Mouse (Mus musculus): ENCODE data around the gene Osm. TPM values are rescaled to one million over a fixed set of nuclear protein-coding genes. Genes with fewer than 3 reads are reported as not detected.

The Osm gene
- polyA plus RNA-seq, 1 experiment from 2014 or later, result 0.11 TPM

GRCm38 (mm10) chr11:4238167-4238566, 1.9 kb downstream of the Osm start:
- 83% methylated on average over 6 of the region's 6 CpGs for WGBS (ENCODE audit: insufficient replicate concordance)
- no peak for ATAC-seq (replicated peaks; ENCODE audit: insufficient number of reproducible peaks, low FRiP score, low TSS enrichment)
- Histone ChIP-seq H3K36me3 (ENCODE audit: control insufficient read depth, insufficient read depth, low read length) (no peaks in the 10 kb centered on the region), H3K27me3 (ENCODE audit: control insufficient read depth, insufficient read depth, low read length) (no peaks in the 10 kb centered on the region), H3K27ac (ENCODE audit: low read depth, low read length) (no peak overlapping the region), H3K4me2 (no peak overlapping the region), H3K9me3 (replicated peaks; ENCODE audit: control insufficient read depth, low read length) (no peaks in the 10 kb centered on the region), H3K9ac (ENCODE audit: low read depth, low read length) (no peak overlapping the region), H3K4me3 (ENCODE audit: low read depth, low read length) (no peak overlapping the region), H3K4me1 (ENCODE audit: control insufficient read depth, insufficient read depth, low read length) (no peaks in the 10 kb centered on the region)

DNA sequence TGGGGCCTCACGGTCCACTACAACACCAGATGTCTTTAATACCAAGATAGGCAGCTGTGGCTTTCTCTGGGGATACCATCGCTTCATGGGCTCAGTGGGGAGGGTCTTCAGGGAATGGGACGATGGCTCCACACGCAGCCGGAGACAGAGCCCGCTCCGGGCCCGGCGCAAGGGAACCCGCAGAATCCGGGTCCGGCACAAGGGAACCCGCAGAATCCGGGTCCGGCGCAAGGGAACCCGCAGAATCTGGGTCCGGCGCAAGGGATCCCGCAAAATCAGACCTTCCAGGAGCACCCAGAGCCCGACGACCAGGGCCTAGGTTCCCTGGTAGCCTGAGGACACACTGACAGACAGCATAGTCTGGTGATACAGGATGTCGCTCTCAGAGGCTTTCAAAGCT, 3.5 kb downstream of the Osm start:
- ATAC-seq (replicated peaks; ENCODE audit: insufficient number of reproducible peaks, low FRiP score, low TSS enrichment), result no peak
- no peaks in the 10 kb centered on the region for H3K4me1 ChIP-seq (ENCODE audit: control insufficient read depth, insufficient read depth, low read length)
- no peak overlapping the region for H3K9ac ChIP-seq (ENCODE audit: low read depth, low read length)
- no peak overlapping the region for H3K27ac ChIP-seq (ENCODE audit: low read depth, low read length)
- H3K27me3 ChIP-seq (ENCODE audit: control insufficient read depth, insufficient read depth, low read length), result no peaks in the 10 kb centered on the region
- no peaks in the 10 kb centered on the region for H3K36me3 ChIP-seq (ENCODE audit: control insufficient read depth, insufficient read depth, low read length)
- WGBS (ENCODE audit: insufficient replicate concordance), result 84% methylated on average over 23 of the region's 23 CpGs
- no peaks in the 10 kb centered on the region for H3K9me3 ChIP-seq (replicated peaks; ENCODE audit: control insufficient read depth, low read length)
- H3K4me3 ChIP-seq (ENCODE audit: low read depth, low read length), result no peak overlapping the region
- no peak overlapping the region for H3K4me2 ChIP-seq

GRCm38 (mm10) chr11:4240151-4240550, 3.9 kb downstream of the Osm start:
- Histone ChIP-seq H3K4me1 (ENCODE audit: control insufficient read depth, insufficient read depth, low read length) (no peaks in the 10 kb centered on the region), H3K9me3 (replicated peaks; ENCODE audit: control insufficient read depth, low read length) (no peaks in the 10 kb centered on the region), H3K27me3 (ENCODE audit: control insufficient read depth, insufficient read depth, low read length) (no peaks in the 10 kb centered on the region), H3K27ac (ENCODE audit: low read depth, low read length) (no peak overlapping the region), H3K36me3 (ENCODE audit: control insufficient read depth, insufficient read depth, low read length) (no peaks in the 10 kb centered on the region), H3K9ac (ENCODE audit: low read depth, low read length) (no peak overlapping the region), H3K4me2 (no peak overlapping the region), H3K4me3 (ENCODE audit: low read depth, low read length) (no peak overlapping the region)
- WGBS (ENCODE audit: insufficient replicate concordance), result 62% methylated on average over 7 of the region's 7 CpGs
- ATAC-seq (replicated peaks; ENCODE audit: insufficient number of reproducible peaks, low FRiP score, low TSS enrichment), result no peak

DNA sequence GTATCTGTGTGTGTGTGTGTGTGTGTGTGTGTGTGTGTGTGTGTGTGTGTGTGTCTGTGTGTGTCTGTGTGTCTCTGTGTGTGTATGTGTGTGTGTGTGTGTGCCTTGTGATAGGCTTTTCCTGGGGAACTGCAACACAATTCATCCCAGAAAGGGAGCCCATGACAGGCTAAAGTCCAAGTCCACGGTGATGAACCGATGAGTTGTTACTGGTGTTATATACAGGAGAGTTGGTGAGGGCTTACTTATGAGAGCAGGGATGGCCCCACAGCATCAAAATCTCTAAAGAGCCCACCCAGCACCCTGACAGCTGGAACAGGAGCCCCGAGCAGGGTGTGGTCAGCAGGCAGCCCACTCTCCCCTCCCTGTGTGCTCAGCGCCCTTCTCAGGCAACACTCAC, 5.0 kb downstream of the Osm start:
- Histone ChIP-seq H3K4me3 (ENCODE audit: low read depth, low read length) (no peak overlapping the region), H3K27me3 (ENCODE audit: control insufficient read depth, insufficient read depth, low read length) (no peaks in the 10 kb centered on the region), H3K27ac (ENCODE audit: low read depth, low read length) (no peak overlapping the region), H3K4me2 (no peak overlapping the region), H3K9me3 (replicated peaks; ENCODE audit: control insufficient read depth, low read length) (no peaks in the 10 kb centered on the region), H3K4me1 (ENCODE audit: control insufficient read depth, insufficient read depth, low read length) (no peaks in the 10 kb centered on the region), H3K9ac (ENCODE audit: low read depth, low read length) (0 out of 2 replicates have a peak overlapping the region, but pooled peaks have one; percentile 16), H3K36me3 (ENCODE audit: control insufficient read depth, insufficient read depth, low read length) (no peaks in the 10 kb centered on the region)
- no peak for ATAC-seq (replicated peaks; ENCODE audit: insufficient number of reproducible peaks, low FRiP score, low TSS enrichment)
- WGBS (ENCODE audit: insufficient replicate concordance), result 74% methylated on average over 4 of the region's 4 CpGs

DNA sequence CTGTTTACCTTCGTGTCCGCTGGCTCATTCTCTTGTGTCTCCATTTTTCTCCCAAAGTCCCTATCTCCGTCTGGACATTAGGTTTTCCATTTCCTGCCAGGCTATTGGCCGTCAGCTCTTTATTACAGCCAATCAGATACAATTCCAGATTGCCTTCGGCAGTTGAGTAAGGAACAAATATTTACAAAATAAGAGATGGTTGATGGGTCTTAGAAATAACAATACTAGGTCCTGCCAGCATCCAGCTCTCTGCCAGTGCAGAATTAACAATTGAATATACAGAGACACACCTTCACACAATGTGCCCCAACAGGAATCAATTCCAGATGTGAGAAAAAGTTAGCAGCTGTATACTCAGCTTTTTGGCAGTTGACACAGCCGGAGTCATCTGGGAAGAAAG, 9.9 kb downstream of the Osm start:
- H3K27me3 ChIP-seq (ENCODE audit: control insufficient read depth, insufficient read depth, low read length), result no peaks in the 10 kb centered on the region
- H3K4me1 ChIP-seq (ENCODE audit: control insufficient read depth, insufficient read depth, low read length), result no peaks in the 10 kb centered on the region
- H3K9me3 ChIP-seq (replicated peaks; ENCODE audit: control insufficient read depth, low read length), result no peaks in the 10 kb centered on the region
- no peak for ATAC-seq (replicated peaks; ENCODE audit: insufficient number of reproducible peaks, low FRiP score, low TSS enrichment)
- no peak overlapping the region for H3K27ac ChIP-seq (ENCODE audit: low read depth, low read length)
- no peaks in the 10 kb centered on the region for H3K36me3 ChIP-seq (ENCODE audit: control insufficient read depth, insufficient read depth, low read length)
- 64% methylated on average over 6 of the region's 6 CpGs for WGBS (ENCODE audit: insufficient replicate concordance)
- H3K4me2 ChIP-seq, result no peak overlapping the region
- H3K9ac ChIP-seq (ENCODE audit: low read depth, low read length), result no peak overlapping the region
- no peak overlapping the region for H3K4me3 ChIP-seq (ENCODE audit: low read depth, low read length)

- ATAC-seq (replicated peaks; ENCODE audit: insufficient number of reproducible peaks, low FRiP score, low TSS enrichment), result no peak
- no peak overlapping the region for H3K9ac ChIP-seq (ENCODE audit: low read depth, low read length)
- no peaks in the 10 kb centered on the region for H3K9me3 ChIP-seq (replicated peaks; ENCODE audit: control insufficient read depth, low read length)
- H3K27ac ChIP-seq (ENCODE audit: low read depth, low read length), result no peak overlapping the region
- H3K4me1 ChIP-seq (ENCODE audit: control insufficient read depth, insufficient read depth, low read length), result no peaks in the 10 kb centered on the region
- no peak overlapping the region for H3K4me2 ChIP-seq
- no peaks in the 10 kb centered on the region for H3K27me3 ChIP-seq (ENCODE audit: control insufficient read depth, insufficient read depth, low read length)
- WGBS (ENCODE audit: insufficient replicate concordance), result 68% methylated on average over 4 of the region's 4 CpGs
- H3K4me3 ChIP-seq (ENCODE audit: low read depth, low read length), result no peak overlapping the region
- H3K36me3 ChIP-seq (ENCODE audit: control insufficient read depth, insufficient read depth, low read length), result no peaks in the 10 kb centered on the region
Observed at GRCm38 (mm10) chr11:4246623-4247022, 10.4 kb downstream of the Osm start.

GRCm38 (mm10) chr11:4247201-4247959, 11.2 kb downstream of the Osm start:
- WGBS (ENCODE audit: insufficient replicate concordance), result 75% methylated on average over 14 of the region's 14 CpGs
- ATAC-seq (replicated peaks; ENCODE audit: insufficient number of reproducible peaks, low FRiP score, low TSS enrichment), result no peak
- no peak overlapping the region for H3K9ac ChIP-seq (ENCODE audit: low read depth, low read length)

DNA sequence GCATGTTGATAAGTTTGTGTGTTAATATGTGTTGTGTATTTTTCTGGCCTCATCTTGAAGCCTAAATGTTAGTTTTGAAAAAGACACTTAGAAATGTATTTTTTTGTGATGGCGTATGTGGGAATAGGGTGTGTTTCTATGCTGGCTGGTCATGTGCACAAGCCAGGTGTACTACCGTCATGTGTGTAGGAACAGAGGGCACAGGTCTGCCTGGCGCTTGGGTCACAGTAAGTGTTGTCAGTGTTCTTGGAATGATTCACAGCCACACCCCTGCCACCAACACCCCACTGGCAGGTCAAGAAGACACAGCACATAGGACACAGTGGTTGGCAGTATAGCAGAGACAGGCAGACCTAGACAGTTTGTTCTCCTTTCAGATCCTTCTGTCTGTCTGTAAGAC, 12.9 kb downstream of the Osm start:
- Histone ChIP-seq H3K27ac (ENCODE audit: low read depth, low read length) (no peak overlapping the region), H3K27me3 (ENCODE audit: control insufficient read depth, insufficient read depth, low read length) (no peaks in the 10 kb centered on the region), H3K4me1 (ENCODE audit: control insufficient read depth, insufficient read depth, low read length) (no peaks in the 10 kb centered on the region), H3K9me3 (replicated peaks; ENCODE audit: control insufficient read depth, low read length) (no peaks in the 10 kb centered on the region), H3K36me3 (ENCODE audit: control insufficient read depth, insufficient read depth, low read length) (no peaks in the 10 kb centered on the region), H3K4me3 (ENCODE audit: low read depth, low read length) (no peak overlapping the region), H3K4me2 (no peak overlapping the region), H3K9ac (ENCODE audit: low read depth, low read length) (no peak overlapping the region)
- WGBS (ENCODE audit: insufficient replicate concordance), result 89% methylated on average over 3 of the region's 3 CpGs
- no peak for ATAC-seq (replicated peaks; ENCODE audit: insufficient number of reproducible peaks, low FRiP score, low TSS enrichment)

More at GRCm38 (mm10) chr11:4247201-4247959, 11.2 kb downstream of the Osm start:
- H3K36me3 ChIP-seq (ENCODE audit: control insufficient read depth, insufficient read depth, low read length), result no peaks in the 10 kb centered on the region
- no peak overlapping the region for H3K27ac ChIP-seq (ENCODE audit: low read depth, low read length)
- H3K9me3 ChIP-seq (replicated peaks; ENCODE audit: control insufficient read depth, low read length), result no peaks in the 10 kb centered on the region
- no peaks in the 10 kb centered on the region for H3K4me1 ChIP-seq (ENCODE audit: control insufficient read depth, insufficient read depth, low read length)
- H3K4me3 ChIP-seq (ENCODE audit: low read depth, low read length), result no peak overlapping the region
- no peak overlapping the region for H3K4me2 ChIP-seq
- H3K27me3 ChIP-seq (ENCODE audit: control insufficient read depth, insufficient read depth, low read length), result no peaks in the 10 kb centered on the region

DNA sequence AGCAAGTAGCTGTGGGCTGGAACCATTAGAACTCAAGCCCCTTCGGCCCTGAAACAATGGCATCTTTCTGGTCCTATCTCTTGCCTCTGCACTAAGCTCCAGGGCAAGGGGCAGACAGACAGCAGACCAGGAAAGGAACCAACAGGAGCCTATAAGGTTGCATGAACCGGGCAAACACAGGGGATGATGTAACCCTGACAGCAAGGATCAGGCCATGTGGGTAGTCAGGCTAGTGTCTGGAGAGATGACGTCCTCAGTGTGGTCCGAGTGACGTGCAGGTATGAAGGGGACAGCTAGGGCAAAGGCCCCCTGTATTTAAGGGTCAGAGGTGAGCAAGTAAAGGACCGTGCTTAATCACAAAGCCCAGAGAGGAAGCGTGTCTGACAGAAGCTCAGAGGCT, 14.1 kb downstream of the Osm start:
- no peak overlapping the region for H3K4me2 ChIP-seq
- H3K27ac ChIP-seq (ENCODE audit: low read depth, low read length), result no peak overlapping the region
- no peaks in the 10 kb centered on the region for H3K9me3 ChIP-seq (replicated peaks; ENCODE audit: control insufficient read depth, low read length)
- no peaks in the 10 kb centered on the region for H3K27me3 ChIP-seq (ENCODE audit: control insufficient read depth, insufficient read depth, low read length)
- no peak overlapping the region for H3K9ac ChIP-seq (ENCODE audit: low read depth, low read length)
- WGBS (ENCODE audit: insufficient replicate concordance), result 71% methylated on average over 7 of the region's 7 CpGs
- ATAC-seq (replicated peaks; ENCODE audit: insufficient number of reproducible peaks, low FRiP score, low TSS enrichment), result no peak
- no peaks in the 10 kb centered on the region for H3K36me3 ChIP-seq (ENCODE audit: control insufficient read depth, insufficient read depth, low read length)
- no peaks in the 10 kb centered on the region for H3K4me1 ChIP-seq (ENCODE audit: control insufficient read depth, insufficient read depth, low read length)
- H3K4me3 ChIP-seq (ENCODE audit: low read depth, low read length), result no peak overlapping the region
